Mouse (Mus musculus): ENCODE data around the gene Cdhr3. TPM values are rescaled to one million over a fixed set of nuclear protein-coding genes. Genes with fewer than 3 reads are reported as not detected.
"Not testable (repeated sequence)": the region's sequence is repeated elsewhere in the genome, so short reads cannot be mapped to it uniquely, and the experiment has no call there.

Cdhr3 gene
- polyA plus RNA-seq, 1 experiment from 2014 or later: 0.17 TPM

DNA sequence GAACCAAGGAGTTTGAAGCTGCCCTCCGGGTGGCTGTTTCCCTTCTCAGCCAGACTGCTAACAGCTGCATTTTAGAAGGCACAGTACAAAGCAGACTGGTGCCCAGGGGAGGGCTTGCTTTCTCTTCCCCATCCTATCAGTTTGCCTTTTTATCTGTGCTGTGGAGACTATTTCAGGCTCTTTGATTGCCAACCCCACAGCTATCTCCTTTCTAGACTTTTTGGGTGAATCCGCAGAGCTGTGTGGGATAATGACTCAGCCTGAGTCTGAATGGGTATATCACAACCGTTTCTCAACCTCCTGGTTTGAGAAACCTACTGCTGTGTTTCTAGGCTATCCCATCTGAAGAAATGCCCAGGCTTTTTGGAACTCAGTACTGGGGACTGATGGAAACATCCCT, 27.5 kb downstream of the Cdhr3 start:
- no peak for ATAC-seq (ENCODE audit: insufficient read depth, low FRiP score, low TSS enrichment)
- Histone ChIP-seq H3K9ac (ENCODE audit: low read length) (no peak overlapping the region), H3K4me3 (ENCODE audit: low read depth, low read length) (no peak overlapping the region), H3K27me3 (ENCODE audit: control insufficient read depth, insufficient read depth, low read length) (no peaks in the 10 kb centered on the region), H3K4me1 (ENCODE audit: control insufficient read depth, insufficient read depth, low read length) (peaks cover 2% of the 10 kb centered on the region; the same call in 1 of the 2 replicates), H3K36me3 (ENCODE audit: control insufficient read depth, insufficient read depth, low read length) (no peaks in the 10 kb centered on the region), H3K4me2 (ENCODE audit: low read depth) (no peak overlapping the region), H3K9me3 (ENCODE audit: control insufficient read depth, low read length) (no peaks in the 10 kb centered on the region), H3K27ac (ENCODE audit: low read depth, low read length) (no peak overlapping the region)
- 85% methylated on average over 3 of the region's 3 CpGs for WGBS
- no peak for DNase-seq (ENCODE audit: low spot score)

- no peak overlapping the region for H3K4me2 ChIP-seq (ENCODE audit: low read depth)
- no peaks in the 10 kb centered on the region for H3K27me3 ChIP-seq (ENCODE audit: control insufficient read depth, insufficient read depth, low read length)
- no peak overlapping the region for H3K4me3 ChIP-seq (ENCODE audit: low read depth, low read length)
- WGBS: 78% methylated on average over 2 of the region's 2 CpGs
- H3K9ac ChIP-seq (ENCODE audit: low read length): no peak overlapping the region
- H3K36me3 ChIP-seq (ENCODE audit: control insufficient read depth, insufficient read depth, low read length): no peaks in the 10 kb centered on the region
- DNase-seq (ENCODE audit: low spot score) (no peak), ATAC-seq (ENCODE audit: insufficient read depth, low FRiP score, low TSS enrichment) (no peak)
- peaks cover 2% of the 10 kb centered on the region; the same call in 1 of the 2 replicates for H3K4me1 ChIP-seq (ENCODE audit: control insufficient read depth, insufficient read depth, low read length)
- H3K27ac ChIP-seq (ENCODE audit: low read depth, low read length): no peak overlapping the region
- no peaks in the 10 kb centered on the region for H3K9me3 ChIP-seq (ENCODE audit: control insufficient read depth, low read length)
Measured at GRCm38 (mm10) chr12:33064266-33064665, 28.4 kb downstream of the Cdhr3 start.

- DNase-seq (ENCODE audit: low spot score): no peak
- Histone ChIP-seq H3K36me3 (ENCODE audit: control insufficient read depth, insufficient read depth, low read length) (no peaks in the 10 kb centered on the region), H3K9ac (ENCODE audit: low read length) (no peak overlapping the region), H3K4me3 (ENCODE audit: low read depth, low read length) (no peak overlapping the region), H3K27me3 (ENCODE audit: control insufficient read depth, insufficient read depth, low read length) (no peaks in the 10 kb centered on the region), H3K9me3 (ENCODE audit: control insufficient read depth, low read length) (no peaks in the 10 kb centered on the region), H3K4me2 (ENCODE audit: low read depth) (no peak overlapping the region), H3K4me1 (ENCODE audit: control insufficient read depth, insufficient read depth, low read length) (peaks cover 2% of the 10 kb centered on the region; the same call in 1 of the 2 replicates), H3K27ac (ENCODE audit: low read depth, low read length) (no peak overlapping the region)
- 76% methylated on average over 2 of the region's 2 CpGs for WGBS
- no peak for ATAC-seq (ENCODE audit: insufficient read depth, low FRiP score, low TSS enrichment)
Measured at GRCm38 (mm10) chr12:33063250-33063649, 29.4 kb downstream of the Cdhr3 start.

- DNase-seq (ENCODE audit: low spot score); H3K4me3 ChIP-seq (ENCODE audit: low read depth, low read length); H3K27ac ChIP-seq (ENCODE audit: low read depth, low read length); H3K4me2 ChIP-seq (ENCODE audit: low read depth); H3K4me1 ChIP-seq (ENCODE audit: control insufficient read depth, insufficient read depth, low read length); H3K9ac ChIP-seq (ENCODE audit: low read length); ATAC-seq (ENCODE audit: insufficient read depth, low FRiP score, low TSS enrichment); H3K27me3 ChIP-seq (ENCODE audit: control insufficient read depth, insufficient read depth, low read length); H3K9me3 ChIP-seq (ENCODE audit: control insufficient read depth, low read length); H3K36me3 ChIP-seq (ENCODE audit: control insufficient read depth, insufficient read depth, low read length): not testable (repeated sequence)
- 73% methylated on average over 2 of the region's 2 CpGs for WGBS
Measured at GRCm38 (mm10) chr12:33062379-33062778, 30.3 kb downstream of the Cdhr3 start.

GRCm38 (mm10) chr12:33061651-33062050, 31.0 kb downstream of the Cdhr3 start:
- H3K9me3 ChIP-seq (ENCODE audit: control insufficient read depth, low read length): no peaks in the 10 kb centered on the region
- H3K4me2 ChIP-seq (ENCODE audit: low read depth): no peak overlapping the region
- H3K27me3 ChIP-seq (ENCODE audit: control insufficient read depth, insufficient read depth, low read length): no peaks in the 10 kb centered on the region
- no peak overlapping the region for H3K9ac ChIP-seq (ENCODE audit: low read length)
- DNase-seq (ENCODE audit: low spot score): no peak
- WGBS: 42% methylated on average over 8 of the region's 8 CpGs
- H3K36me3 ChIP-seq (ENCODE audit: control insufficient read depth, insufficient read depth, low read length): no peaks in the 10 kb centered on the region
- H3K27ac ChIP-seq (ENCODE audit: low read depth, low read length): no peak overlapping the region
- H3K4me3 ChIP-seq (ENCODE audit: low read depth, low read length): no peak overlapping the region
- no peak; the same call in 1 of the 2 replicates for ATAC-seq (ENCODE audit: insufficient read depth, low FRiP score, low TSS enrichment)
- H3K4me1 ChIP-seq (ENCODE audit: control insufficient read depth, insufficient read depth, low read length): peaks cover 12% of the 10 kb centered on the region

- DNase-seq (ENCODE audit: low spot score): peak; percentile 72
- 12% methylated on average over 19 of the region's 19 CpGs for WGBS
- Histone ChIP-seq H3K4me1 (ENCODE audit: control insufficient read depth, insufficient read depth, low read length) (peaks cover 12% of the 10 kb centered on the region), H3K4me3 (ENCODE audit: low read depth, low read length) (no peak overlapping the region), H3K9me3 (ENCODE audit: control insufficient read depth, low read length) (no peaks in the 10 kb centered on the region), H3K27me3 (ENCODE audit: control insufficient read depth, insufficient read depth, low read length) (no peaks in the 10 kb centered on the region), H3K36me3 (ENCODE audit: control insufficient read depth, insufficient read depth, low read length) (no peaks in the 10 kb centered on the region), H3K4me2 (ENCODE audit: low read depth) (peak overlapping the region; percentile 27), H3K27ac (ENCODE audit: low read depth, low read length) (0 out of 2 replicates have a peak overlapping the region, but pooled peaks have one; percentile 34), H3K9ac (ENCODE audit: low read length) (peak overlapping the region; percentile 5)
- peak; percentile 84 for ATAC-seq (ENCODE audit: insufficient read depth, low FRiP score, low TSS enrichment)
Measured at GRCm38 (mm10) chr12:33057231-33058048, 35.2 kb downstream of the Cdhr3 start.

DNA sequence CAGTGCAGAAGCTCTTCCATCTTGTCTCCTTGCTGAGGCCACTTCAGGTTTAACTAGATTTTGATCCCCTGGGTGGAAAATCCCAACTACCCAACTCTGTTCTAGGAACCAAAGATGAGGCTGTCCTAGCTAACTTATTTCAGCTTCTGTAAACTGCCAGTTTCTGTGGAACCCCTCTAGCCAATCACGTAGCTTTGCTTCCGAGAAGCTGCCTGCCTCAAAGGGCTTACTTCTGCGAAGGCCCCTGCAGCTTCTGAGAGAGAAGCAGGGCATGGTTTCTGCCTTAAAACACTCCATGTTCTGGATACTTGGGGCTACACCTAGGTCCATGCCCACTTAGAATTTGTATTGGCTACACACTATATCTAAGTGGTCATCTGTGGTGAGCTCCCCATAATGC, 36.1 kb downstream of the Cdhr3 start:
- no peaks in the 10 kb centered on the region for H3K9me3 ChIP-seq (ENCODE audit: control insufficient read depth, low read length)
- no peak for DNase-seq (ENCODE audit: low spot score)
- no peaks in the 10 kb centered on the region for H3K27me3 ChIP-seq (ENCODE audit: control insufficient read depth, insufficient read depth, low read length)
- H3K4me1 ChIP-seq (ENCODE audit: control insufficient read depth, insufficient read depth, low read length): peaks cover 10% of the 10 kb centered on the region
- no peaks in the 10 kb centered on the region for H3K36me3 ChIP-seq (ENCODE audit: control insufficient read depth, insufficient read depth, low read length)
- H3K4me2 ChIP-seq (ENCODE audit: low read depth): no peak overlapping the region
- H3K4me3 ChIP-seq (ENCODE audit: low read depth, low read length): no peak overlapping the region
- 43% methylated on average over 3 of the region's 3 CpGs for WGBS
- no peak overlapping the region for H3K9ac ChIP-seq (ENCODE audit: low read length)
- H3K27ac ChIP-seq (ENCODE audit: low read depth, low read length): no peak overlapping the region
- no peak for ATAC-seq (ENCODE audit: insufficient read depth, low FRiP score, low TSS enrichment)

DNA sequence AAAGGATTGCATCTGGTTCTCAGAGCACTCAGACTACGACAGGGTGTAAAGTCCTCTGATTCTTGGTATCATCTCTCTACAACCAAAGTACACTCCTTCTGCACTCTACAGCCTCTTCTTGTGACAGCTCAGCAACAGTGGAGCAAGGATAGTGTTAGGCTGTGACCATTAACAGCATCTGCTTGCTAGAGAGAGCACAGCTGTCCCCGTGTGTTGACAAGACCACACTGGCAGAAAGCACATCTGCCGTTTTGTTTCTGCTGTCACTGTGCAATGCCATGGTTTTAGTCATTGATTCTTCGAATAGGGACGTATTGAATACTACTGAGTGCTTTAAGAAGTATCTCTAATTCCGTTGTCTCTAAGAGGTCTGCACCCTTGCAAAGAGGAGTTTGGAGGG, 36.6 kb downstream of the Cdhr3 start:
- Histone ChIP-seq H3K4me3 (ENCODE audit: low read depth, low read length) (no peak overlapping the region), H3K36me3 (ENCODE audit: control insufficient read depth, insufficient read depth, low read length) (no peaks in the 10 kb centered on the region), H3K9ac (ENCODE audit: low read length) (no peak overlapping the region), H3K4me2 (ENCODE audit: low read depth) (no peak overlapping the region), H3K27me3 (ENCODE audit: control insufficient read depth, insufficient read depth, low read length) (no peaks in the 10 kb centered on the region), H3K4me1 (ENCODE audit: control insufficient read depth, insufficient read depth, low read length) (peaks cover 10% of the 10 kb centered on the region), H3K9me3 (ENCODE audit: control insufficient read depth, low read length) (no peaks in the 10 kb centered on the region), H3K27ac (ENCODE audit: low read depth, low read length) (no peak overlapping the region)
- 73% methylated on average over 6 of the region's 6 CpGs for WGBS
- DNase-seq (ENCODE audit: low spot score): no peak
- ATAC-seq (ENCODE audit: insufficient read depth, low FRiP score, low TSS enrichment): no peak

GRCm38 (mm10) chr12:33053746-33054145, 38.9 kb downstream of the Cdhr3 start:
- Histone ChIP-seq H3K4me1 (ENCODE audit: control insufficient read depth, insufficient read depth, low read length) (peaks cover 10% of the 10 kb centered on the region), H3K4me2 (ENCODE audit: low read depth) (no peak overlapping the region), H3K27me3 (ENCODE audit: control insufficient read depth, insufficient read depth, low read length) (no peaks in the 10 kb centered on the region), H3K9me3 (ENCODE audit: control insufficient read depth, low read length) (no peaks in the 10 kb centered on the region), H3K36me3 (ENCODE audit: control insufficient read depth, insufficient read depth, low read length) (no peaks in the 10 kb centered on the region), H3K27ac (ENCODE audit: low read depth, low read length) (no peak overlapping the region), H3K9ac (ENCODE audit: low read length) (no peak overlapping the region), H3K4me3 (ENCODE audit: low read depth, low read length) (no peak overlapping the region)
- DNase-seq (ENCODE audit: low spot score) (no peak), ATAC-seq (ENCODE audit: insufficient read depth, low FRiP score, low TSS enrichment) (no peak)
- 64% methylated on average over 13 of the region's 13 CpGs for WGBS

Data from neural tube, embryonic 11.5 days (tissue).